Mouse (Mus musculus): ENCODE results near the gene Itm2b. TPM values are rescaled to one million over a fixed set of nuclear protein-coding genes. Genes with fewer than 3 reads are reported as not detected.

Gene Itm2b
- polyA plus RNA-seq, 1 experiment from 2014 or later = 226 TPM

DNA sequence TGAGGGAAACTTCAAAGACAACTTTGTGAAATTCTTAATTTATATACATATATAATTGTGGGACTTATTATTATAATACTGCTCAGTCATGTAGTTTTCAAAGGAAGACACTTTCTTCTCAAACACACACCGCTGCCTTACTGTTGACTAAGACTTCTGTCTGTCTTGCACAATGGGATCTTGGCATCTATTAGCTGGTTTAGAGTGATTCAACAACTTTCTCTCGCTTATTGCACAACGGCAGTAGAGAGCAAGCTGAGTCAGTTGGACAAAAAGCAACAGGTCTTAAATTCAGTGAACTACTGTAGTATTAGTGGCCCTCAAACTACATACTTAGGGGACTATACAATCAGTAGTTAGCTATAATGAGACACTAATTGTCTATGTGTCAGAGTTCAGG, 25.0 kb upstream of the Itm2b start:
- DNase-seq (ENCODE audit: low spot score) = no peak
- Histone ChIP-seq H3K9me3 (no peaks in the 10 kb centered on the region), H3K4me3 (no peak overlapping the region), H3K27ac (replicated peaks) (no peak overlapping the region), H3K4me1 (peaks cover 9% of the 10 kb centered on the region), H3K27me3 (replicated peaks; ENCODE audit: low read depth, poor library complexity, severe bottlenecking) (no peaks in the 10 kb centered on the region), H3K36me3 (replicated peaks) (no peaks in the 10 kb centered on the region)
- 95% methylated on average over 3 of the region's 3 CpGs for WGBS

DNA sequence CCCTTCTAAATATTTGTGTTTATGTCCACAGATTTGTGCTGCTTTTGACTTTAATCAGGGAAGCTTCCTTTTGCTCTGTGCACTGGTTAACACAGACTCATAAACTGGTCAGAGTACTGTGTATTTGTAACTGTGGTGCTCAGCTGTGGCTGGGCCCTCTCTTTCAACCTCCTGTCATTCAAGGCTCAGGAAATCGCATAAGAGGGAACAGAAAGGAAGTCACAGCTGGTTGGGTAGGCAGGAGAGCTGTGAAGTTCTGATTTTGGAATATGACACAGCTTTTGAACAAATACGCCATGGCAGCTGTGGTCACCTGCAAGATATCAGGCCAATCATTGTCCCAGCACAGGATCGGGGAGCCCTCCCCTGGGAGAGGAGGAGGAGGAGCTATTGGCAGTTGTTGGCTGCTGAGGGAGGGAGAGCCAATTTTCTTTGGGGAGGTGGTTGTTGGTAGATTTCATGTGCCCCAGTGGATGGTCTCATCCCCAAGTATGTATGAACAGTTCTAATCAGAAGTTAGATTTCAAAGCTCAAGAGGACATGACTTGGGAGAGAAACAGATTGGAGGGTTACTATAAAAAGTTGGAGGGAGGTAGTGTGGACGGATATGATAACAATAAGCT, 23.2 kb upstream of the Itm2b start:
- Histone ChIP-seq H3K9me3 (no peaks in the 10 kb centered on the region), H3K36me3 (replicated peaks) (no peaks in the 10 kb centered on the region), H3K4me1 (peaks cover 9% of the 10 kb centered on the region), H3K4me3 (no peak overlapping the region), H3K27ac (replicated peaks) (no peak overlapping the region), H3K27me3 (replicated peaks; ENCODE audit: low read depth, poor library complexity, severe bottlenecking) (no peaks in the 10 kb centered on the region)
- WGBS = 83% methylated on average over 4 of the region's 4 CpGs
- no peak for DNase-seq (ENCODE audit: low spot score)

DNA sequence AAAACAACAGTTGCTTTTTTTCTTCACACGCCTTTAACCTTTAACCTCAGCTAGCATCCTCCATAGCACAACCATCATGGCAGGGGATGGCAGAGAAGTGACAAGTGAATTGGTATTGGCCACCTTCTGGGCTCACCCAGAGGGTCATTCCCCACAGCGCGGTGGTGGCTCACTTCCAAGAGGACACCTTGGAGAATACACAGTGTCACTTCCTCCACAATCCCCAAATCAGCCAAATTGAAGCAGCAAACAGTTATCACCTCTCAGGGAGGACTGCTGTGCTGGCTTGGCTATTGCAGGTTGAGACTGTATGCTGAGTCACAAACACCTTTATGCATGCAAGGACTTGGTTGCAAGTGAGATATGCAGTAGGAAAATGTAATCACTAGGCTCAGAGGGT, 18.9 kb upstream of the Itm2b start:
- Histone ChIP-seq H3K4me3 (no peak overlapping the region), H3K27ac (replicated peaks) (no peak overlapping the region), H3K27me3 (replicated peaks; ENCODE audit: low read depth, poor library complexity, severe bottlenecking) (no peaks in the 10 kb centered on the region), H3K9me3 (no peaks in the 10 kb centered on the region), H3K4me1 (peaks cover 15% of the 10 kb centered on the region), H3K36me3 (replicated peaks) (no peaks in the 10 kb centered on the region)
- 78% methylated on average over 3 of the region's 3 CpGs for WGBS
- DNase-seq (ENCODE audit: low spot score) = no peak

DNA sequence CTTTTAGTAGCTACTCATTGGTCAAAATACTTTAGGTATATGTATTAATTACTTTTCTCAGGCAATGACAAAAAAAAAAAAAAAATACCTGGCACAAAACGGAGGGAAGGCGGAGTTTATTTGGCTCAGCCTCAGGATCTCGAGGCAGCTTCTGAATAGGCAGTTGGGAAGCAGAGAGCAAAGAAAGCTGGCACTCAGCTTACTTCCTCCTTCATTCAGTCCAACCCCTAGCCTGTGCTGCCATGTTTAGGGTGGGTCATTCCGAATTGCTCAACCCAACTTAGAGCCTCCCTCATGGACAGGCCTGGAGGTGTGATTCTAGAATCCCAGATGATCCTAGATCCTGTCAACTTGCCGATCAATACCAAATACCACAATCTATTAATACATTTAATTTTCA, 18.3 kb upstream of the Itm2b start:
- Histone ChIP-seq H3K9me3 (no peaks in the 10 kb centered on the region), H3K4me3 (no peak overlapping the region), H3K36me3 (replicated peaks) (no peaks in the 10 kb centered on the region), H3K27me3 (replicated peaks; ENCODE audit: low read depth, poor library complexity, severe bottlenecking) (no peaks in the 10 kb centered on the region), H3K27ac (replicated peaks) (no peak overlapping the region), H3K4me1 (peaks cover 20% of the 10 kb centered on the region)
- no peak for DNase-seq (ENCODE audit: low spot score)
- 78% methylated on average over 5 of the region's 5 CpGs for WGBS

DNA sequence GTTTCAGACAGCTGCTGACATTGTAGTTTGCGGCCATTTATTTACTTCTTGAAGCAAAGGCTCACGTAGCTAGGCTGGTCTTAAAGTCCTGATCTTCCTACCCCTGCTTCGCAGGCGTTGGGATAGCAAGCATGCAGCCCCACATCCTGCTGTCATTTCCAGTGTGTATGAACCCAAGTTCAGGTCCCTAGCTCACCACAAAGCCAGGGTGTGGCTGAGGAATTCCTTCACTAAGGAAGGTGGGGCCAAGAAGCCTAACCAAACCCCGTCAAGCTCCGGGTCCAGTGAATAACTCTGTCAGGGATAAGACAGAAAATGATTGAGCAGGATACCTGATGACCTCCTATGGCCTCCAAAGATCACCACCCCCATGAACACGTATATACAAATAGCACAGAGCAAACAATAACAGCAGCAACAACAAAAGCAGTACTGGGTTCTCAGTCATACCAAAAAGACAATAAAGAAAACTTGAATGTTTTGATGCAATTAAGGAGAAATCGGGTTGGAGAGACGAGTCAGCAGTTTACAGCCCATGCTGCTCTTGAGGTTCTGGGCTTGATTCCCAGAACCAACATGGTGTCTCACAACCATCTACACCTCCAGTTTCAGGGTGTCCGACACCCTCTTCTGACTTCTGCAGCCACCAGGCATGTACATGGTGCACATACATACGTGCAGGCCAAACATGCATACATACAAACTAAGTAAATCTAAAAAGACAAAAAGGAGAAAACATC, 17.4 kb upstream of the Itm2b start:
- WGBS = 86% methylated on average over 11 of the region's 11 CpGs
- Histone ChIP-seq H3K27me3 (replicated peaks; ENCODE audit: low read depth, poor library complexity, severe bottlenecking) (no peaks in the 10 kb centered on the region), H3K27ac (replicated peaks) (no peak overlapping the region), H3K9me3 (no peaks in the 10 kb centered on the region), H3K36me3 (replicated peaks) (no peaks in the 10 kb centered on the region), H3K4me3 (no peak overlapping the region), H3K4me1 (peaks cover 23% of the 10 kb centered on the region)
- DNase-seq (ENCODE audit: low spot score) = no peak

DNA sequence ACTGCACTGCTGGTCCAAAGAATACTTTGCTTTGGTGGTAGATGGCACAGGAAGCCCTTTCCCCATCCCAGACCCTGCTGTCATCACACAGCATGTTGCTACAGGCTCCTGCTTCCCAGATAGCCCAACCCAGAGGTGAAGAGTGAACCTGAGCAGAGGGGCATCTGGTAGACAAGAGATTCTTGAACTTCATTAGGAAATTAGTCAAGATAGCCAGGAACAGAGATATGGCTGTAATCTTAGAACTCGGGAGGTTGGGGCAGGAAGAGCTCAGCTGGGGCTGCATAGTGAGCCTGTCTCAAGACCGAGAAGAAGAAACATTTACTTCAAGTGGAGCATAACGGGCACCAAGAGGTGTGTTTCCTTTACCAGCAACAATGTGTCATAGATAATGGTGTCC, 16.3 kb upstream of the Itm2b start:
- H3K4me1 ChIP-seq = peaks cover 23% of the 10 kb centered on the region
- no peaks in the 10 kb centered on the region for H3K36me3 ChIP-seq (replicated peaks)
- no peak for DNase-seq (ENCODE audit: low spot score)
- no peaks in the 10 kb centered on the region for H3K9me3 ChIP-seq
- no peaks in the 10 kb centered on the region for H3K27me3 ChIP-seq (replicated peaks; ENCODE audit: low read depth, poor library complexity, severe bottlenecking)
- WGBS = 80% methylated on average over 3 of the region's 3 CpGs
- H3K27ac ChIP-seq (replicated peaks) = 0 out of 2 replicates have a peak overlapping the region, but pooled peaks have one; percentile 24
- no peak overlapping the region for H3K4me3 ChIP-seq

DNA sequence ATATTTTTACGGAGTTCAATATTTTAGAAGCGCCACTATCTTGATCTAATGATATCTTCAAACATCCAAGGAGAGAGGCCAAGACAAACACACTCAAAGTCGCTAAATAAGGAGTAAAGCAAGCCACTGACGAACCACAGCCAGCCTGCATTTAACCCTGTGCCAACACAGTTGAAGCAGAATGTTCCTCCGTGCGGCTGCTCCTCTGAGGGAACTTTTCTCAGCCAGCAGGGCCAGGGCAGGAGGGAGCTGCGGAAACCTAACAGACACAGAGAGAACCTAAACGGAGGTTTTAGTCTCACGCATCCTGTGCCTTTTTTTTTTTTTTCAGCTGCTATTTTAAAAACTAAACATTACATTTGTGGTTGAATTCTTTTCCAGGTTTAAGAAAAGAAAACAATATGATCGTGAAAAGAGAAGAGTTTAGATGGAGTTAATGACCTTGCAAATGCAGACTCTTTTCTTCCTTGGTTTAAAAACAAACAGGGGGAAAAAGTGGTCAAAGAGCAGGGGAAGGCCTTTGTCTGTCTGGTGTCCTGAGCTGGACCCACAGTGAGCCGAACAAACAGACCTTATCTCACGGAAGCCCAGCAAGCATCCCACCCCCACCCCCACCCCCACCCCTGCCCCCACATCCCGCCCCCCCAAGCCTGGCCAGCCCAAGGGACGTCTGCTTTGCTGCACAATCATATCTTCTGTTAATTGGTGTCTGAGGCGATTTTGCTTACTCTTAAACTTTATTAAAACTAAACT, 15.0 kb upstream of the Itm2b start:
- no peak for DNase-seq (ENCODE audit: low spot score)
- Histone ChIP-seq H3K4me1 (peaks cover 23% of the 10 kb centered on the region), H3K36me3 (replicated peaks) (no peaks in the 10 kb centered on the region), H3K4me3 (no peak overlapping the region), H3K27ac (replicated peaks) (peak overlapping the region; percentile 81), H3K9me3 (no peaks in the 10 kb centered on the region), H3K27me3 (replicated peaks; ENCODE audit: low read depth, poor library complexity, severe bottlenecking) (no peaks in the 10 kb centered on the region)
- WGBS = 26% methylated on average over 15 of the region's 15 CpGs

DNA sequence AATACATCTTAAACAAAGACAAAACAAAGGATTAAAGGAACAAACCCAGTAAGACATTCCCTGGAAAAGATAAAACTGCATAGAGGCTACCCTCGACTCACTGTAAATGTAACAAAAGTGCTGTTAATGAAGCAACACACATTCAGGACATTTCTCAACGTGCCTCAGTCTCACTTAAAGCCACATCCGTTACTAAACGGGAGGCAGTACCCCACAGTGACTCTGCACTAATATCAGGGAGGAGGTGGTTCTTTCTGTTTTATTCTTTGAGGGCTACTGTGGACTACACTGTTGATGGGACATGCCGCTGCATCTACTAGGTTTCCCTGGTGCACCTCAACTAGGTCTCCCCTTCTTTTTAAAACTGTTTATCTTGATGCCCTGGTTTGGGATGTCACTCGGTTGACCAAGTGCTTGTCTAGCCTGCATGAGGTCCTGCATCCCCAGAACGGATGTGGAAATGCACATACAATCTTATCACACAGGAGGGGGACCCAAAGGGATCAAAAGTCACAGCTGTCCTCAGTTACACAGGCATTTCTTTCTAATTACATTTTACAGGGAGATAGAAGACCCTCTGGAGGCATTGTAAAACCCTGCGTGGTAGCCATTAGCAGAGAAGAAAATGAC, 13.4 kb upstream of the Itm2b start:
- WGBS = 57% methylated on average over 8 of the region's 8 CpGs
- Histone ChIP-seq H3K4me3 (no peak overlapping the region), H3K9me3 (no peaks in the 10 kb centered on the region)

DNA sequence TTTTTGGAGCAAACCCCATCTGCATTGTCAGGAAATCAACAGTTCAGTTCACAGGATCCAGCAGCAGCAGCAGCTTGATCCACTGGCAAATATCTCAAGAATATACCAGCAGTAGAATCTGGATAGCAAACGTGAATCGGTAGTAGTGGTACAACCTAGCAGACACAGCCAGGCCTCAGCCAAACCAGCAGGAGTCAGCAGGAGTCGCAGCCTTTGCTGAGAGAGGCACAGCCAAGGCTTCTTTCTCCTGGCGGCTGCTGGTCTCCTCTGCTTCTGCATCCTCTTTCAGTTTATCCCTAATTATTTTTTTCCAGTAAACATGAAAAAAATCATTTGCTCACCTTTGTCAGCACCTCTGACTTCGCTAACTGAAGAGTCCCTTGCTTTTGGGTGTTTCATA, 10.7 kb upstream of the Itm2b start:
- Histone ChIP-seq H3K36me3 (replicated peaks) (no peaks in the 10 kb centered on the region), H3K27ac (replicated peaks) (no peak overlapping the region), H3K4me1 (peaks cover 20% of the 10 kb centered on the region), H3K4me3 (no peak overlapping the region), H3K27me3 (replicated peaks; ENCODE audit: low read depth, poor library complexity, severe bottlenecking) (no peaks in the 10 kb centered on the region), H3K9me3 (no peaks in the 10 kb centered on the region)
- WGBS = 57% methylated on average over 5 of the region's 5 CpGs
- DNase-seq (ENCODE audit: low spot score) = no peak

More for the DNA sequence above, 13.4 kb upstream of the Itm2b start:
- H3K27me3 ChIP-seq (replicated peaks; ENCODE audit: low read depth, poor library complexity, severe bottlenecking) = no peaks in the 10 kb centered on the region
- no peak for DNase-seq (ENCODE audit: low spot score)
- H3K4me1 ChIP-seq = peaks cover 23% of the 10 kb centered on the region
- H3K36me3 ChIP-seq (replicated peaks) = no peaks in the 10 kb centered on the region
- no peak overlapping the region for H3K27ac ChIP-seq (replicated peaks)

DNA sequence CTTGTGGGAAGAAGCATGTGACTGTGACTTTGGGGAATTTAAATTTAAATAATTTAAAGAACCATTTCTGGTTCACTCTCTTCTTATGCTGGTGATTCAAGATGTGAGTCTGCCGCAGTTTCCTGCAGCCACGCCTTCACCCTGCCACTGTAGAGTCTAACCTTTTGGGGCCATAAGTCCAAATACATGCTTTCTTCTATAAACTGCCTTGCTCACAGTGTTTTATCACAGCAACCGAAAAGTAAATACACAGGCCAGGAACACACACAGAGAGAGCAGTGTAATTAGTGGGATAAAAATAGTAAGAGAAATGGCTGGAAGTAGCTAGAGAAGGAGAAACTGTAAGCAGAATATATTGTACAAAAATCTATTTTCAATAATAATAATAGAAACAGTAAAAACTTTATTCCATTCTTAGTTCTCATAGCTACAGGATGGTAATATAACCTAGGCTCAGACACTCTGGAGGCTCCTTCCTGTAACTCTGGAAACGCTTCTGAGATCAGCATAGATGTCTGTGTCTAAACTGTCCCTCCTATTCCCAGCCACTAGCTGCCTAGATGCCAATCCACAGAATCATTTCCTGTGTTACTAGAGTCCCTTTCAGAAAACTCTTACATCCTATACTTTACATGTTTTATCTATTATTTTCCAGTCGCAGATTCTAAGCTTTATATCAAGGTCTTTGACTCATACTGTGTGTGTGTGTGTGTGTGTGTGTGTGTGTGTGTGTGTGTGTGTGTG, 9.3 kb upstream of the Itm2b start:
- no peak overlapping the region for H3K4me3 ChIP-seq
- H3K36me3 ChIP-seq (replicated peaks) = no peaks in the 10 kb centered on the region
- H3K27me3 ChIP-seq (replicated peaks; ENCODE audit: low read depth, poor library complexity, severe bottlenecking) = no peaks in the 10 kb centered on the region
- DNase-seq (ENCODE audit: low spot score) = no peak
- no peak overlapping the region for H3K27ac ChIP-seq (replicated peaks)
- H3K9me3 ChIP-seq = no peaks in the 10 kb centered on the region
- WGBS = 80% methylated on average over 5 of the region's 5 CpGs
- H3K4me1 ChIP-seq = peaks cover 9% of the 10 kb centered on the region

DNA sequence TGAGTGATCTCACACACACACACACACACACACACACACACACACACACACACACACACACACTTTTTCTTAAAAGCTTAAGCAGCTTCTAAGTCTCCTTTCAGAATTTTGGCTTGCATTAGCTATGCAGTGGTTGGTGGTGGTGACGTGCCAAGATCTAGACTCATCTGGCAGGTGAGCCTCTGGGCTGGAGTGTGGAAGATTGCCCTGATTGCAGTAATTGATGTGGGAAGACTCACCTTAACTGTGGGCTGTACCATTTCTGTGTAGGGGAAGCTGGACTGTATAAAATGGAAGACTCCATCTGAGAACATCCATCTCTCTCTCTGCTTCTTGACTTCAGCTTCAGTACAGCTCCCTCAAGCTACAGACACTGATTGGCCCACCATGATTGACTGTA, 6.4 kb upstream of the Itm2b start:
- H3K27me3 ChIP-seq (replicated peaks; ENCODE audit: low read depth, poor library complexity, severe bottlenecking) = no peaks in the 10 kb centered on the region
- DNase-seq (ENCODE audit: low spot score) = no peak
- no peak overlapping the region for H3K27ac ChIP-seq (replicated peaks)
- H3K4me1 ChIP-seq = no peaks in the 10 kb centered on the region
- H3K36me3 ChIP-seq (replicated peaks) = no peaks in the 10 kb centered on the region
- 94% methylated on average over 1 of the region's 1 CpGs for WGBS
- H3K4me3 ChIP-seq = no peak overlapping the region
- no peaks in the 10 kb centered on the region for H3K9me3 ChIP-seq

DNA sequence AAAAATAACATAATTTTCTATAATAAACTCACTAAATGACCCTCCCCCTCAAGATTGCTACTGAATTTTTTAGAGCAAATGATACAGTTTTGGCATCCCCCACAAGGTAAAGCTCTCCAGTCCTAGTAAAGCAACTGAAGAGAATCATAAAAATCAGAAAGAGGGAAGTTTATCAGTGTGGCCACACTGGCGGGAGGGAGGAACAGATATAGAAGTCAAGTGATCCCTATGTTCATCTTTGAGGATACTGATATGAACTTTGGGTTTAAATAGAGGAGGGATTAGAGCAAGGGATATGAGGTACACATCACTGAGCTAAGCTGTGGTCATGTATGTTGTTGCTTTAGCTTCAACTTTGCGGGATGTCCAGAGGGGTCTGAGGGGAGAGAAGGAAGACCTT, 5.1 kb upstream of the Itm2b start:
- DNase-seq (ENCODE audit: low spot score) = no peak
- Histone ChIP-seq H3K4me1 (peaks cover 6% of the 10 kb centered on the region; the same call in 1 of the 2 replicates), H3K4me3 (no peak overlapping the region), H3K27me3 (replicated peaks; ENCODE audit: low read depth, poor library complexity, severe bottlenecking) (no peaks in the 10 kb centered on the region), H3K9me3 (no peaks in the 10 kb centered on the region), H3K27ac (replicated peaks) (no peak overlapping the region), H3K36me3 (replicated peaks) (no peaks in the 10 kb centered on the region)
- WGBS = 87% methylated on average over 2 of the region's 2 CpGs

Data from embryonic facial prominence, embryonic 10.5 days (tissue).